Mouse (Mus musculus) left cerebral cortex, adult 9 months (tissue): ENCODE data around the gene Mcrip2.

ENCODE experiments used
- DNase-seq, 2 experiments: peaks; one replicate each; pipeline ENCODE4 v3.0.0; 2022; ENCODE audit warnings: low spot score in 2 of 2

The Mcrip2 gene

GRCm38 (mm10) chr17:25818851-25819780 lies 49.4 kb downstream of the Mcrip2 start:
- no peak for DNase-seq

GRCm38 (mm10) chr17:25817662-25818061 lies 50.9 kb downstream of the Mcrip2 start:
- DNase-seq = no peak
